Mouse (Mus musculus): ENCODE data around the gene Ccdc153.

DNA sequence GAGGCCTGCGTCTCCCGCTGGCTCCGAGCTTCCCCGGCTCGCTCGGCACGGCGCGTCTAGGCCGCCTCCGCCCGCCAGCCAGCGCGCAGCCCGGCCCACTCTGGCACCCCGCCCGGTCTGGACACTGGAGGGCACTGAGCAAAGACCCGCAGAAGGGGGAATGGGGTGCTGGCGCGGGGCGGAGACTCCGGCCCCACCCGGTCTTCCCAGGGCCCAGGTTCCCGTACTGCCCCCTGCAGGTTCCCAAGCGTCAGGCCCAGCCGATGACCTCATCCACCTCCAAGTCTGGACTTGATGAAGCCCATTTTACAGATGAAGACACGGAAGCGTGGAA is 27.5 kb downstream of the Ccdc153 start:
- TF ChIP-seq CTCF (conservative IDR thresholded peaks at IDR 0.05; ENCODE audit: insufficient read depth, insufficient read length, low read depth, low read length) (peak; percentile 69), POLR2A (IDR thresholded peaks at IDR 0.05; ENCODE audit: low read depth, low read length) (no peak)
